Mouse (Mus musculus) olfactory bulb, adult 2 months (tissue): ENCODE results near the gene Triap1. TPM values are rescaled to one million over a fixed set of nuclear protein-coding genes. Genes with fewer than 3 reads are reported as not detected.

ENCODE experiments used
- H3K27ac ChIP-seq: fragments of 200-500 bp; 2 replicates; pipeline ENCODE4 v1.5.1; 2012; ENCODE audit warnings: low read depth, low read length; ENCODE audit not compliant: insufficient read depth
- H3K4me1 ChIP-seq: fragments of 200-500 bp; 2 replicates; pipeline ENCODE4 v1.6.1; 2012; ENCODE audit warnings: low read length; ENCODE audit not compliant: control insufficient read depth, insufficient read depth
- H3K4me3 ChIP-seq: fragments of 200-500 bp; 2 replicates; pipeline ENCODE4 v1.5.1; 2012; ENCODE audit warnings: mild to moderate bottlenecking, low read depth, low read length, moderate library complexity; ENCODE audit not compliant: insufficient read depth
- CTCF ChIP-seq: fragments of 200-500 bp; IDR thresholded peaks from 2 replicates; pipeline ENCODE4 v1.5.1; 2012; ENCODE audit warnings: low read depth, mild to moderate bottlenecking, low read length, moderate library complexity; ENCODE audit not compliant: insufficient read depth
- POLR2A ChIP-seq: fragments of 200-500 bp; IDR thresholded peaks from 2 replicates; pipeline ENCODE4 v1.6.1; 2012; ENCODE audit warnings: mild to moderate bottlenecking, low read depth, low read length, moderate library complexity; ENCODE audit not compliant: insufficient read depth
- WGBS: fragments of 180-500 bp; shearing (Covaris S2); methylation state at CpG from one replicate; pipeline ENCODE4 v1.1.7; 2018; 5-methylcytosine and 5-hydroxymethylcytosine counted together
- polyA plus RNA-seq: library from polyadenylated mRNA; stranded (reverse); fragments of >200 nt; gene quantifications from 2 replicates; pipeline ENCODE4 v1.2.4, GENCODE M21; 2012; ENCODE audit warnings: low replicate concordance; ENCODE audit not compliant: missing spikeins, insufficient read depth, insufficient read length

Gene Triap1
- polyA plus RNA-seq, 1 experiment = not detected

DNA sequence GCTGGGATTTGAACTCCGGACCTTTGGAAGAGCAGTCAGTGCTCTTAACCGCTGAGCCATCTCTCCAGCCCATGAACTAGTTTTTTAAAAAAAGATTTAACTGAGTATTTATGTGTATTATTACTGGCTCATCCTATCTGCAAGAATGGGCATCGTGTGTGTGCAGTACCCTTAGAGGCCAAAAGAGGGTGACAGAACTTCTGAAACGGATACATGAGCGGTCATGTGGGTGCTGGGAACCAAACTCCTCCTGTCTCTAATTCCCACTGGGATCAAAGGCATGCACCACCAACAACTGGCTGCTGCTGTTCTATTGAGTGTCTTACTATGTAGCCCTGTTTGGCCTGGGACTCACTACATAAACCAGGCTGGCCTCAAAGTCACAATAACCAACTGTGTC is 10.3 kb downstream of the Triap1 start:
- TF ChIP-seq POLR2A = no peak
- no peak for TF ChIP-seq CTCF
- H3K27ac ChIP-seq = no peak overlapping the region
- no peak overlapping the region for H3K4me3 ChIP-seq
- 0 out of 2 replicates have a peak, but pooled peaks cover 2% of the 10 kb centered on the region for H3K4me1 ChIP-seq
- WGBS = 82% methylated on average over 5 of the region's 5 CpGs

DNA sequence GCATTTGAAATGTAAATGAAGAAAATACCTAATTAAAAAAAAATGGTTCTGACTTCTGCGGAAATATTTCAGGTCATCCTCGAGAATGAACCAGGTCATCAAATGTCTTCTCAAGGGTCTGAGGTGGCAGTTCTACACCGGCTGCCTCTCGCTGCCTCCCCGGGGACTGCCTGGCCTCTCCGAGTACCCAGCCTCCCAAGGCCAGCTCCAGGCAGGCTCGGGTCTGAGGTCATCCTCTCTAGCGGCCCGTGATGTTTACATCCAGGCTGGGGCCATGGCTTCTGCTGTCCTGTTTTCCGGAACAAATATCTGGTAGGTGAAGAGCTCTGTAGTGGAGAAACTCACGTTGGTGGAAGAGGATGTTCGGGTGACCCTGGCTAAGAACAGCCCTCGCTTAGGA is 14.0 kb downstream of the Triap1 start:
- Histone ChIP-seq H3K4me3 (no peak overlapping the region), H3K4me1 (peaks cover 4% of the 10 kb centered on the region; the same call in 1 of the 2 replicates), H3K27ac (no peak overlapping the region)
- TF ChIP-seq CTCF = no peak
- no peak for TF ChIP-seq POLR2A
- 68% methylated on average over 13 of the region's 13 CpGs for whole genome bisulfite sequencing

DNA sequence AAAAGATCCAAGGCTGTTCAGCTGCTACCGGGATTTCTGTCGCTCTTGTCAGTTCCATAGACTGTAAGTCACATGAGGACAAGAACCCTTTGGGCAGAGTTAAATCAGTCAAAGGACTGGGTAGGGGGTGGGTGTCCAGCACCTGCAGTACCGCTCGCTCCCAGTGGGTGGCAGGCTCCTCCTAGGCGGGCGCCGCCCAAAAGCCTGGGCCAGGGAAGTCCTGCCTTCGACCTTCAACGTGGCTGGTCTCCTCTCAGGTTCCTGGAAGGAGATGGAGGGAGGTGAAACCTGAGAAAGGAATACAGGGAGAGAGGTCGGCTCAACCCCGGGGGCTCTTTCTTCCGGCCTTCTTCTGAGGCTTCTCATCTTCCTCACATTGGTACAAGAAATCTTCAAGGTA is 17.8 kb downstream of the Triap1 start:
- TF ChIP-seq POLR2A (no peak), CTCF (peak; percentile 96)
- Histone ChIP-seq H3K27ac (no peak overlapping the region), H3K4me1 (peaks cover 13% of the 10 kb centered on the region), H3K4me3 (no peak overlapping the region)
- 8% methylated on average over 12 of the region's 12 CpGs for WGBS

DNA sequence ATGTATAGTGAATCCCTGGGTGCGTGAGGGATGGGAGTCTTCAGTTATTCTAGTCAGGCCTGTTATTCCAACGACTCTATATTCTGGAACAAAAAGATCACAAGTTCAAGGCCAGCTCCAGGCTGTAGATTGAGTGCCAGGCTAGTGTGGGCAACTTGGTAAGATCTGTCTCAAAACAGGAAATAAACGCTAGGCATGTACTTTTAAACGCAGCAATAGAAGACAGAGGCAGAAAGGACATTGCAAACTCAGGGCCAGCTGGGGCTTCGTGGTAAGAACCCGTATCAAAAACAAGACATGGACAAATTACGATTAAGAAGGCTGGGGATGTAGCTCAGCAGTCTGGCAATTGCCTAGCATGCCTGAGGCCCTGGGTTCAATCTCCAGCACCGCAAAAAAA is 18.4 kb downstream of the Triap1 start:
- H3K4me3 ChIP-seq = no peak overlapping the region
- H3K4me1 ChIP-seq = peaks cover 13% of the 10 kb centered on the region
- H3K27ac ChIP-seq = no peak overlapping the region
- TF ChIP-seq CTCF (no peak), POLR2A (no peak)
- 84% methylated on average over 8 of the region's 8 CpGs for WGBS

DNA sequence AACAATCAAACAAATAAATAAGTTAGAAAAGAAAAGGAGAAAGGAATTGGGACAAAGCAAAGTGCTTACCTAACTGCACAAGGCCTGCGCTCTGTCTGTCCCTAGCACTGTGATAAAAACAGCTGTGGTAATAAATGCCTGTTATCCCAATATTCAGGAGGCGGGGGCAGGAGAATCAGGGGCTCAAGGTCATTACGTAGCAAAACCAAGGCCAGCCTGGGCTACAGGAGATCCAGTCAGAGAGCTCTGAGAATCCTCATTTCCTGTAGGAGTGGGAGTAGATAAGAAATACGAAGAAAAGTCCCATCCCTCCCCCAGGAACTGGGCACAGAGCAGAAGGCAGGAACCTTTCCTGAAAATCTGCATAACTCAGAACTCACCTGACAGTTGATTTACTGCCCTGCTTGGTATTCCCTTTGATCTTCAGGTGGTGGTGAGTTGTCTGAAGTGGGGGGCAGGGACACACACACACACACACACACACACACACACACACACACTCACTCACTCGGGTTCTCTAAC is 18.9 kb downstream of the Triap1 start:
- peaks cover 13% of the 10 kb centered on the region for H3K4me1 ChIP-seq
- 77% methylated on average over 5 of the region's 5 CpGs for WGBS

DNA sequence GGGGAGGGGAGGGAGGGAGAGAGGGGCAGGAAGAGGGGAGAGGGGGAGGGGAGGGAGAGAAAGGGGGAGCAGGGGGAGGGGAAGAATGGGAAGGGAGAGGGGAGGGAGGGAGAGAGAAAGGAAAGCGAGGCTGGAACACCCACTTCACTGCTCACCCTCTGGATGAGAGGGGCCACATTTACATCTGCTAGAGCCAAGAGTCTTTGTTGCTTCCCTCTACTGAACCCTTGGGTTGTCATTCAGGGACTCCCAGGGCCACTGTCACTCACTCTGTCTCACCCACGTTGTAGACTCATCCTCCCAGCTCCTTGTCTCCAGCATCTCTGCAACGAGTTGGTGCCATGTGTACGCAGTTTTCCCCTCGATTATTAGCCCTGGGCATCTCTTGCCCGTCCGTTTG is 21.2 kb downstream of the Triap1 start:
- TF ChIP-seq POLR2A (no peak), CTCF (no peak)
- 48% methylated on average over 7 of the region's 7 CpGs for WGBS

More for the DNA sequence above, 18.9 kb downstream of the Triap1 start:
- no peak overlapping the region for H3K27ac ChIP-seq
- TF ChIP-seq CTCF (no peak), POLR2A (no peak)
- H3K4me3 ChIP-seq = no peak overlapping the region

DNA sequence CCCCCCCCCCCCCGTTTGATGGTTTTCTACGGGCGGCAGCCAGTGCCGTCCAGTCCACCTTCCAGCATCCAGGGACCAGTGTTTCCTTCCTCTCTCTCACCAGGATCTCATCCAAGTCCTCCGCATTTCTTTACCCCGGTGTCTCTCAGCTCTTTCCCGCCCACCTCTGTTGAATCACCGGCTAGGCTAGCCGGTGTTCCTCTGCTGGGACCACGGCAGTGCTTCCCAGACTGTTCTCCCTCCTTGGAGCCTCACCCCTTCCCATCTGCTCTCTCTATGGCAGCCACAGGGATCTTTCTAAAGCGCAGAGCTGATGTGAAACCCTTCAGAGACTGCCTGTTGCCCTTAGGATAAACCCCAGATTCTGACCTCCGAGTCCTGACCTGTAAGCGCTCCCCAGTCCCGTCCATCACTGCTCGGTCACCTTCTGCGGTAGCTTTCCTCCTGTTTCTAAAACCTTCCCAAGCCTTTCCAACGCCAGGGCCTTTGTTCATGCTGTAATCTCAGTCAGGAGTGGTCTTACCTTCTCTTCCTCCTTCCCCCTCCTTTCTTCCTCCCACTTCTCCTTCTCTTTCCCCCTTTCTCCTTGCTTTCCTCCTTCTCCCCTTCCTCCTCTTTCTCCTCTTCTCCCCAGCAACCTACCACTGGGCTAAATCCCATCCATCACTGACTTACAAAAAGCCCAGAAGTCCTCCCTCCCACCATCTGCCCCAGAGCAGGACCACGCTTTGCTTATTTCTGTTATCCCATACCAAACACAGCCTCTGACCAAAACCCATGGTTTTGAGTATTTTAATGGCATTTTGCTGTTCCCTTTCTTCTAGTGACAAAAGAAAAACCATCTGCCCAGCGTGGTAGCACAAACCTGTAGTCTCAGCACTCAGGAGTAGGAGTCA is 22.0 kb downstream of the Triap1 start:
- Histone ChIP-seq H3K4me3 (no peak overlapping the region), H3K27ac (no peak overlapping the region), H3K4me1 (peaks cover 13% of the 10 kb centered on the region)
- TF ChIP-seq CTCF (no peak), POLR2A (no peak)
- 38% methylated on average over 19 of the region's 19 CpGs for WGBS

More for the DNA sequence above, 21.2 kb downstream of the Triap1 start:
- H3K4me3 ChIP-seq = no peak overlapping the region
- peaks cover 13% of the 10 kb centered on the region for H3K4me1 ChIP-seq
- H3K27ac ChIP-seq = no peak overlapping the region

DNA sequence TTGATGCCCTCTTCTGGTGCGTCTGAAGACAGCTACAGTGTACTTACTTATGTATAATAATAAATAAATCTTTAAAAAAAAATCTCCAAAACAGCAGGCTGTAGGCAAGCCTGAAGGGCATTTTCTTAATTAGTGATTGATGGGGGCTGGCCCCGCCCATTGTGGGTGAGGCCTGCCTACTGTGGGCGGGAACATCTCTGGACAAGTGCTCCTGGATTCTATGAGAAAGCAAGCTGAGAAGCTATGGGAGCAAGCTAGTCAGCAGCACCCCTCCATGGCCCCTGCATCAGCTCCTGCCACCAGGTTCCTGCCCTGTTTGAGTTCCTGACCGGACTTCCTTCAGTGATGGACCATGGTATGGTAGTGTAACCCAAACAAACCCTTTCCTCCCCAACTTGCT is 23.8 kb downstream of the Triap1 start:
- H3K4me3 ChIP-seq = no peak overlapping the region
- no peak overlapping the region for H3K27ac ChIP-seq
- H3K4me1 ChIP-seq = peaks cover 10% of the 10 kb centered on the region; the same call in 1 of the 2 replicates
- TF ChIP-seq CTCF (no peak), POLR2A (no peak)
- 88% methylated on average over 4 of the region's 4 CpGs for WGBS

DNA sequence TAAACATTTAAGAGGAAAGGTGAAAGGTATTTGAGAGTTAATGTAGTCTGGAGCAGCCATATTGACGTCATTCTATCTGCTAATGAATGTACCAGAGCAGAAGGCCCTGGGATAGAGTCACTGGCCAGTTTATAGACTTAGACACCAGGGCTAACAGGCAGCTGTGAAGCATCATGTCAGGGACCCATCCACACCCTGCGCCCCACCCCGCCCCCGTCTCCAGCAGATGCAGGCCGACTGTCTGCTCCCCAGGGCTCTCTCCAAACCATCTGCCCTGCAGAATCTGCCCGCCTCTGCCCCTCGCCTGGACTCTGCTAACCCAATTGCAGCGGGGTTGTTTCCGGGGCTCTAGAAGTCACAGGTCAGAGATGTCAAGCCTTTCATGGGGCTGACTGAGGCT is 30.7 kb downstream of the Triap1 start:
- 80% methylated on average over 9 of the region's 9 CpGs for WGBS
- TF ChIP-seq POLR2A (no peak), CTCF (no peak)
- Histone ChIP-seq H3K27ac (no peak overlapping the region), H3K4me1 (peaks cover 3% of the 10 kb centered on the region), H3K4me3 (no peak overlapping the region)
